Mouse (Mus musculus): Measurements from ENCODE around the gene Birc3. TPM values are rescaled to one million over a fixed set of nuclear protein-coding genes. Genes with fewer than 3 reads are reported as not detected.

Gene Birc3
- polyA plus RNA-seq, 1 experiment from 2014 or later: 8.6 TPM

- no peak overlapping the region for H3K9ac ChIP-seq (replicated peaks; ENCODE audit: low read length)
- ATAC-seq (replicated peaks; ENCODE audit: insufficient number of reproducible peaks, low FRiP score, low TSS enrichment, low read depth) (no peak), DNase-seq (ENCODE audit: low spot score) (no peak)
- H3K27ac ChIP-seq (replicated peaks; ENCODE audit: low read depth, low read length): no peak overlapping the region
- no peaks in the 10 kb centered on the region for H3K9me3 ChIP-seq (replicated peaks; ENCODE audit: control insufficient read depth, low read length)
- no peak overlapping the region for H3K4me2 ChIP-seq (ENCODE audit: low read depth, low read length)
- H3K4me1 ChIP-seq (ENCODE audit: control insufficient read depth, insufficient read depth, low read length): no peaks in the 10 kb centered on the region
- H3K4me3 ChIP-seq (ENCODE audit: low read depth, low read length): no peak overlapping the region
- H3K36me3 ChIP-seq (replicated peaks; ENCODE audit: control insufficient read depth, insufficient read depth, low read depth, low read length): no peaks in the 10 kb centered on the region
- no peaks in the 10 kb centered on the region for H3K27me3 ChIP-seq (ENCODE audit: control insufficient read depth, insufficient read depth, low read length)
- WGBS: 72% methylated on average over 6 of the region's 6 CpGs
These were observed 31.8 kb downstream of the Birc3 start for GRCm38 (mm10) chr9:7841221-7841620.

DNA sequence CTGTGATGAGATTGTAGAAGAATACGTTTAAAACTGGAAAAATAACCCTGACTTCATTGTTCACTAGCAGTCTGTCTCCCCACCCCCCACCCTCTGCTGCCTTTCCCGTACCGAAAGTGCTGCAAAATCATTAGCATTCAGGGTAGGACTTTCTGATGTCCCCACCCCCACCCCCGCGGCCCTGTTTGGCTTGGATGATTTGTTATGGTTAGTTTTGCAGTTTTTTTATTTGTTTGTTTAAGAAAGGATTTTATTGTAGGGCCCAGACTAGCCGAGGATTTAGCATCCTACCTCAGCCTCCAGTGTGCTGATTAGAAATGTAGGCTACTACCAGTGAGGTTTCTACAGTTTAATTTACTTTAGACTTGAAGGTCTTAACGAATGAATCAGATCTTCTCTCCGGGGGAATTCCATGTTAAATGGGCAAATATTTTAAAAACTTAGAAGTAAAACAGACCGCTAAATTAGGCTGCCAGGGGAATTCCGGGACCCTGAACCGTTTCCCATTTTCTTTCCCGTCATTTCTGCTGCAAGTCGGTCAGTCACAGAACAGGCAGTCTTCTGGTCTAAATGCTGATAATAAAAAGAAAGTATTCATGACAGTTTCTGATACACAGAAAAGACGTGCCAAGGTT lies 35.1 kb downstream of the Birc3 start:
- no peaks in the 10 kb centered on the region for H3K27me3 ChIP-seq (ENCODE audit: control insufficient read depth, insufficient read depth, low read length)
- peak overlapping the region; percentile 70 for H3K9ac ChIP-seq (replicated peaks; ENCODE audit: low read length)
- no peaks in the 10 kb centered on the region for H3K4me1 ChIP-seq (ENCODE audit: control insufficient read depth, insufficient read depth, low read length)
- ATAC-seq (replicated peaks; ENCODE audit: insufficient number of reproducible peaks, low FRiP score, low TSS enrichment, low read depth): peak; percentile 34
- H3K27ac ChIP-seq (replicated peaks; ENCODE audit: low read depth, low read length): peak overlapping the region; percentile 83
- peak overlapping the region; percentile 49 for H3K4me3 ChIP-seq (ENCODE audit: low read depth, low read length)
- H3K9me3 ChIP-seq (replicated peaks; ENCODE audit: control insufficient read depth, low read length): no peaks in the 10 kb centered on the region
- WGBS: 19% methylated on average over 14 of the region's 14 CpGs
- H3K4me2 ChIP-seq (ENCODE audit: low read depth, low read length): peak overlapping the region; percentile 67
- H3K36me3 ChIP-seq (replicated peaks; ENCODE audit: control insufficient read depth, insufficient read depth, low read depth, low read length): no peaks in the 10 kb centered on the region; the same call in 1 of the 2 replicates
- peak; percentile 51 for DNase-seq (ENCODE audit: low spot score)

DNA sequence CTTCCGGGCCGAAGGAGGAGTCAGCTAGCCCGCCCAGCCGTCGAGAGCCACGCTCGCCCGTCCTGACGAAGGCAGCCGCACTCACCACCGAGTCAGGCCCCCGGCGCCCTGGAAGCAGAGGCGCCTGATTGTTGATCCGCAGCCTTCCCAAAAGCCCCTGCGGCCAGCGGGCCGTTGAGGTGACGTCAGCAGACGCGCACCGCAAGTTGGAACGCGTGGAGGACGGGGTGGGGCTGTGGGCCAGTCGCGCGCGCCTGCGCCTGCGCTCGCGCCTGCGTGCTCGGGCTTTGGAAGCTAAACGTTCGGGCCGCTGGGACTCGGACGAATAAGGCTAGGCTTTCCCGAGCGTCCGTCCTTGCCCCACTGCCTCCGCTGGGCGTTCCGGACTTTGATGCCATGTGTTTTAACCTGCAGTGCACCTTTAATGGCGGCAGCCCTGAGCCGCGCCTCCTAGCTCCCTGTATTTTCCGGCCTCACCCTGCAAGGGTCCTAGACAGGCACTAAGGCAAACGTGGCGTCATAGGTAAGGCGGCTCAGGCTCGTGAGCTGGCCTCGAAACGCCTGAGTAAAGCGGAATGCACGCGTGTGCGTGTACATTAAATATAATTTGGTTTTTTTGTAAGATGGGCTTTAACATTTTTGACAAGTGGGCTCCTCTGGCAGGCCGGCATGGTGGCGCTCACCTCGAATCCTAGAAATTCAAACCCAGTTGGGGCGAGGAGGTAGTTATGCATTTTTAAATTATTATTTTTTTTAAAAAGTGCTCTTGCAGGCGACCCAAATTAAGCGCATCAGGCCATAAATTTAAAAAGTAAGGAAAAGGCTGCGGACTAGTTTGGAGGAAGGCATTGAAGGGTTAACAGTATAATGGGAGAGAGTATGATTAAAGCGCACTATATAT lies 35.8 kb downstream of the Birc3 start, which contains the start of gene Birc2:
TSS of gene Birc2 (minus strand) at position 160 of the 901 bp plus-strand sequence.
- Histone ChIP-seq H3K4me1 (ENCODE audit: control insufficient read depth, insufficient read depth, low read length) (no peaks in the 10 kb centered on the region), H3K27me3 (ENCODE audit: control insufficient read depth, insufficient read depth, low read length) (no peaks in the 10 kb centered on the region), H3K4me2 (ENCODE audit: low read depth, low read length) (peak within 1 kb of the TSS; percentile 67), H3K9me3 (replicated peaks; ENCODE audit: control insufficient read depth, low read length) (no peaks in the 10 kb centered on the region), H3K9ac (replicated peaks; ENCODE audit: low read length) (peak within 1 kb of the TSS; percentile 83), H3K4me3 (ENCODE audit: low read depth, low read length) (peak within 1 kb of the TSS; percentile 49), H3K36me3 (replicated peaks; ENCODE audit: control insufficient read depth, insufficient read depth, low read depth, low read length) (no peaks in the 10 kb centered on the region; the same call in 1 of the 2 replicates), H3K27ac (replicated peaks; ENCODE audit: low read depth, low read length) (peak within 1 kb of the TSS; percentile 83)
- DNase-seq (ENCODE audit: low spot score): peak; percentile 98
- peak; percentile 96 for ATAC-seq (replicated peaks; ENCODE audit: insufficient number of reproducible peaks, low FRiP score, low TSS enrichment, low read depth)
- WGBS: under 1% methylated on average over 68 of the region's 68 CpGs

- peak overlapping the region; percentile 49 for H3K4me3 ChIP-seq (ENCODE audit: low read depth, low read length)
- H3K36me3 ChIP-seq (replicated peaks; ENCODE audit: control insufficient read depth, insufficient read depth, low read depth, low read length): no peaks in the 10 kb centered on the region; the same call in 1 of the 2 replicates
- DNase-seq (ENCODE audit: low spot score): peak; percentile 66
- no peaks in the 10 kb centered on the region for H3K9me3 ChIP-seq (replicated peaks; ENCODE audit: control insufficient read depth, low read length)
- H3K27me3 ChIP-seq (ENCODE audit: control insufficient read depth, insufficient read depth, low read length): no peaks in the 10 kb centered on the region
- under 1% methylated on average over 16 of the region's 16 CpGs for WGBS
- H3K9ac ChIP-seq (replicated peaks; ENCODE audit: low read length): peak overlapping the region; percentile 83
- peak overlapping the region; percentile 67 for H3K4me2 ChIP-seq (ENCODE audit: low read depth, low read length)
- H3K4me1 ChIP-seq (ENCODE audit: control insufficient read depth, insufficient read depth, low read length): no peaks in the 10 kb centered on the region
- H3K27ac ChIP-seq (replicated peaks; ENCODE audit: low read depth, low read length): peak overlapping the region; percentile 83
- ATAC-seq (replicated peaks; ENCODE audit: insufficient number of reproducible peaks, low FRiP score, low TSS enrichment, low read depth): peak; percentile 45
These were observed 36.7 kb downstream of the Birc3 start for GRCm38 (mm10) chr9:7836331-7836730.

- no peak for DNase-seq (ENCODE audit: low spot score)
- Histone ChIP-seq H3K9ac (replicated peaks; ENCODE audit: low read length) (no peak overlapping the region), H3K9me3 (replicated peaks; ENCODE audit: control insufficient read depth, low read length) (no peaks in the 10 kb centered on the region), H3K4me1 (ENCODE audit: control insufficient read depth, insufficient read depth, low read length) (no peaks in the 10 kb centered on the region), H3K36me3 (replicated peaks; ENCODE audit: control insufficient read depth, insufficient read depth, low read depth, low read length) (no peaks in the 10 kb centered on the region; the same call in 1 of the 2 replicates), H3K4me3 (ENCODE audit: low read depth, low read length) (no peak overlapping the region), H3K27me3 (ENCODE audit: control insufficient read depth, insufficient read depth, low read length) (no peaks in the 10 kb centered on the region), H3K4me2 (ENCODE audit: low read depth, low read length) (no peak overlapping the region), H3K27ac (replicated peaks; ENCODE audit: low read depth, low read length) (no peak overlapping the region)
- WGBS: 84% methylated on average over 1 of the region's 1 CpGs
- no peak for ATAC-seq (replicated peaks; ENCODE audit: insufficient number of reproducible peaks, low FRiP score, low TSS enrichment, low read depth)
These were observed 37.7 kb downstream of the Birc3 start for GRCm38 (mm10) chr9:7835302-7835701.

GRCm38 (mm10) chr9:7833421-7833820 lies 39.6 kb downstream of the Birc3 start:
- DNase-seq (ENCODE audit: low spot score): no peak

GRCm38 (mm10) chr9:7829531-7830528 lies 43.2 kb downstream of the Birc3 start:
- Histone ChIP-seq H3K4me1 (ENCODE audit: control insufficient read depth, insufficient read depth, low read length) (no peaks in the 10 kb centered on the region), H3K4me2 (ENCODE audit: low read depth, low read length) (no peak overlapping the region), H3K9ac (replicated peaks; ENCODE audit: low read length) (no peak overlapping the region), H3K9me3 (replicated peaks; ENCODE audit: control insufficient read depth, low read length) (no peaks in the 10 kb centered on the region), H3K4me3 (ENCODE audit: low read depth, low read length) (no peak overlapping the region), H3K36me3 (replicated peaks; ENCODE audit: control insufficient read depth, insufficient read depth, low read depth, low read length) (no peaks in the 10 kb centered on the region; the same call in 1 of the 2 replicates), H3K27me3 (ENCODE audit: control insufficient read depth, insufficient read depth, low read length) (no peaks in the 10 kb centered on the region), H3K27ac (replicated peaks; ENCODE audit: low read depth, low read length) (no peak overlapping the region)
- no peak for ATAC-seq (replicated peaks; ENCODE audit: insufficient number of reproducible peaks, low FRiP score, low TSS enrichment, low read depth)
- 87% methylated on average over 9 of the region's 9 CpGs for WGBS
- no peak for DNase-seq (ENCODE audit: low spot score)

More at GRCm38 (mm10) chr9:7833421-7833820, 39.6 kb downstream of the Birc3 start:
- H3K4me3 ChIP-seq (ENCODE audit: low read depth, low read length): no peak overlapping the region
- no peaks in the 10 kb centered on the region for H3K4me1 ChIP-seq (ENCODE audit: control insufficient read depth, insufficient read depth, low read length)
- no peak overlapping the region for H3K27ac ChIP-seq (replicated peaks; ENCODE audit: low read depth, low read length)
- ATAC-seq (replicated peaks; ENCODE audit: insufficient number of reproducible peaks, low FRiP score, low TSS enrichment, low read depth): no peak
- H3K36me3 ChIP-seq (replicated peaks; ENCODE audit: control insufficient read depth, insufficient read depth, low read depth, low read length): no peaks in the 10 kb centered on the region; the same call in 1 of the 2 replicates
- no peaks in the 10 kb centered on the region for H3K27me3 ChIP-seq (ENCODE audit: control insufficient read depth, insufficient read depth, low read length)
- H3K9ac ChIP-seq (replicated peaks; ENCODE audit: low read length): no peak overlapping the region
- H3K9me3 ChIP-seq (replicated peaks; ENCODE audit: control insufficient read depth, low read length): no peaks in the 10 kb centered on the region
- no peak overlapping the region for H3K4me2 ChIP-seq (ENCODE audit: low read depth, low read length)
- WGBS: 91% methylated on average over 6 of the region's 6 CpGs
